Mouse (Mus musculus): ENCODE measurements around the gene AC131692.1.
"Not testable (repeated sequence)": the region's sequence is repeated elsewhere in the genome, so short reads cannot be mapped to it uniquely, and the experiment has no call there.

Gene AC131692.1

GRCm38 (mm10) chr19:6118677-6119185 is 24.5 kb downstream of the AC131692.1 start:
- peak; percentile 35 for DNase-seq

GRCm38 (mm10) chr19:6121761-6122160 is 27.5 kb downstream of the AC131692.1 start:
- DNase-seq: no peak

GRCm38 (mm10) chr19:6123330-6123729 is 29.1 kb downstream of the AC131692.1 start:
- no peak for DNase-seq

- DNase-seq: no peak
Observed at GRCm38 (mm10) chr19:6124898-6125297, 30.7 kb downstream of the AC131692.1 start.

- DNase-seq: no peak
Observed at GRCm38 (mm10) chr19:6126289-6126688, 32.1 kb downstream of the AC131692.1 start.

- no peak for DNase-seq
Observed at GRCm38 (mm10) chr19:6126789-6127580, 32.8 kb downstream of the AC131692.1 start.

- peak; percentile 94 for DNase-seq
Observed at GRCm38 (mm10) chr19:6127760-6128341, 33.6 kb downstream of the AC131692.1 start, which contains the start of gene Snx15. Gene Snx15 (minus strand): TSS chr19:6128304.

GRCm38 (mm10) chr19:6130414-6131128 is 36.4 kb downstream of the AC131692.1 start:
- DNase-seq: not testable (repeated sequence)

GRCm38 (mm10) chr19:6132171-6132827 is 38.1 kb downstream of the AC131692.1 start:
- no peak for DNase-seq

- DNase-seq: not testable (repeated sequence)
Observed at GRCm38 (mm10) chr19:6133197-6133596, 39.0 kb downstream of the AC131692.1 start.

- no peak for DNase-seq
Observed at GRCm38 (mm10) chr19:6136397-6136796, 42.2 kb downstream of the AC131692.1 start.

GRCm38 (mm10) chr19:6139701-6140100 is 45.5 kb downstream of the AC131692.1 start:
- DNase-seq: no peak

- DNase-seq: no peak
Observed at GRCm38 (mm10) chr19:6140374-6140677, 46.1 kb downstream of the AC131692.1 start.

- peak; percentile 93 for DNase-seq
Observed at GRCm38 (mm10) chr19:6140678-6141393, 46.6 kb downstream of the AC131692.1 start, which contains the start of gene Batf2. Gene Batf2 (plus strand): TSS chr19:6140983.

GRCm38 (mm10) chr19:6141394-6141749 is 47.2 kb downstream of the AC131692.1 start, which contains the start of gene Arl2:
Gene Arl2 (minus strand): TSS chr19:6141548.
- DNase-seq: peak; percentile 74

GRCm38 (mm10) chr19:6144842-6145241 is 50.6 kb downstream of the AC131692.1 start:
- no peak for DNase-seq

All from right cerebral cortex, postnatal 14 days (tissue).